In genomic region chr4:83273616-83274050, GRCm38 (mm10) we compare ENCODE assay signal across 11 mouse cellular contexts. TPM values are rescaled to one million over a fixed set of nuclear protein-coding genes. Genes with fewer than 3 reads are reported as not detected.
DNase-seq lines count a peak whose midpoint lies in the region; ATAC-seq and TF ChIP-seq lines count a peak whose summit lies in the region.
"Had no signal": no experiment of that assay in that cellular context is flagged by ENCODE, and none has a peak within 500 bp of the region (broad histone marks: within the 10 kb centered on the region; RNA-seq: fewer than 3 reads in every experiment).

No protein-coding gene starts in this region.

- H3K27me3 ChIP-seq in heart, adult 2 months (ENCODE audit: control insufficient read depth, insufficient read depth, low read length), result no peaks in the 10 kb centered on the region
- H3K27me3 ChIP-seq in liver, embryonic 12.5 days (replicated peaks), result no peaks in the 10 kb centered on the region
- no peaks in the 10 kb centered on the region for H3K27me3 ChIP-seq in kidney, embryonic 14.5 days (ENCODE audit: control insufficient read depth, insufficient read depth, low read length)
- H3K27me3 ChIP-seq: lung, embryonic 15.5 days had no signal

- WGBS in heart, adult 2 months, result 54% methylated on average over 19 of the region's 19 CpGs
- 17% methylated on average over 19 of the region's 19 CpGs for WGBS in liver, embryonic 12.5 days (ENCODE audit: insufficient replicate concordance)
- 92% methylated on average over 19 of the region's 19 CpGs for WGBS in kidney, embryonic 14.5 days

- H3K79me2 ChIP-seq in heart, adult 2 months (replicated peaks; ENCODE audit: control insufficient read depth, insufficient read depth, low read length), result no peaks in the 10 kb centered on the region

- intact Hi-C loops in heart, adult 2 months (cut with DNase I), result no loop called here

- H3K9me3 ChIP-seq in liver, embryonic 12.5 days (replicated peaks), result no peaks in the 10 kb centered on the region
- no peaks in the 10 kb centered on the region for H3K9me3 ChIP-seq in kidney, embryonic 14.5 days (ENCODE audit: control insufficient read depth, low read length)
- H3K9me3 ChIP-seq: lung, embryonic 15.5 days had no signal

- no peak overlapping the region for H3K9ac ChIP-seq in heart, adult 2 months (ENCODE audit: low read depth, low read length)
- H3K9ac ChIP-seq in liver, embryonic 12.5 days, result peak overlapping the region; percentile 51
- H3K9ac ChIP-seq in kidney, embryonic 14.5 days (ENCODE audit: low read depth, low read length), result no peak overlapping the region
- H3K9ac ChIP-seq: lung, embryonic 15.5 days had no signal

- peak; percentile 35 to 50 for DNase-seq in heart, adult 2 months
- DNase-seq in heart, postnatal 4 days, result no peak
- DNase-seq in c-Kit-positive CD71-negative TER-119-negative erythroid progenitor cells, embryonic 14.5 days (ENCODE audit: low read depth), result peak; percentile 71
- DNase-seq in spleen, adult 18-20 months, result peak; percentile 37 to 43
- no peak for DNase-seq in left cerebral cortex, adult 11 months (ENCODE audit: low spot score)
- DNase-seq in c-Kit-positive CD71-positive TER-119-positive erythroid progenitor cells, embryonic 14.5 days (ENCODE audit: low spot score), result no peak
- DNase-seq: cerebellum, adult 11-12 months had no signal

- no peaks in the 10 kb centered on the region for H3K36me3 ChIP-seq in heart, adult 2 months (ENCODE audit: control insufficient read depth, insufficient read depth, low read length)
- H3K36me3 ChIP-seq in liver, embryonic 12.5 days, result no peaks in the 10 kb centered on the region
- no peaks in the 10 kb centered on the region for H3K36me3 ChIP-seq in kidney, embryonic 14.5 days (ENCODE audit: control insufficient read depth, insufficient read depth, low read length)
- H3K36me3 ChIP-seq: lung, embryonic 15.5 days had no signal

- ATAC-seq in liver, embryonic 12.5 days, result peak; percentile 84
- no peak for ATAC-seq in kidney, embryonic 14.5 days (ENCODE audit: low FRiP score, low TSS enrichment)

- no peak overlapping the region for H3K27ac ChIP-seq in heart, adult 2 months
- H3K27ac ChIP-seq in liver, embryonic 12.5 days, result peak overlapping the region; percentile 53
- H3K27ac ChIP-seq in kidney, embryonic 14.5 days (ENCODE audit: low read depth, low read length), result no peak overlapping the region
- H3K27ac ChIP-seq: kidney, postnatal 0 days; lung, embryonic 15.5 days had no signal

- H3K4me1 ChIP-seq in heart, adult 2 months (ENCODE audit: control insufficient read depth, insufficient read depth, low read length), result no peaks in the 10 kb centered on the region; the same call in 1 of the 2 replicates
- H3K4me1 ChIP-seq in liver, embryonic 12.5 days, result peaks cover 28% of the 10 kb centered on the region
- H3K4me1 ChIP-seq in kidney, embryonic 14.5 days (ENCODE audit: control insufficient read depth, insufficient read depth, low read length), result no peaks in the 10 kb centered on the region
- H3K4me1 ChIP-seq: lung, embryonic 15.5 days had no signal

- TF ChIP-seq POLR2A in heart, adult 2 months (IDR thresholded peaks at IDR 0.05; ENCODE audit: insufficient read depth, low read depth, low read length), result no peak

- no peak for TF ChIP-seq CTCF in heart, adult 2 months (IDR thresholded peaks at IDR 0.05)

- peak overlapping the region; percentile 64 for H3K4me2 ChIP-seq in liver, embryonic 12.5 days
- H3K4me2 ChIP-seq in kidney, embryonic 14.5 days (replicated peaks; ENCODE audit: low read depth, low read length), result no peak overlapping the region
- H3K4me2 ChIP-seq: lung, embryonic 15.5 days had no signal

- no peak for TF ChIP-seq EP300 in heart, adult 2 months (IDR thresholded peaks at IDR 0.05; ENCODE audit: insufficient read depth, low read depth, low read length)

- no peak overlapping the region for H3K4me3 ChIP-seq in heart, adult 2 months
- H3K4me3 ChIP-seq in liver, embryonic 12.5 days, result peak overlapping the region; percentile 46
- H3K4me3 ChIP-seq in kidney, embryonic 14.5 days (ENCODE audit: low read length), result no peak overlapping the region
- H3K4me3 ChIP-seq: lung, embryonic 15.5 days had no signal

RNA-seq across cellular contexts. Expression of gene Ttc39b, which starts 50.4 kb away (rescaled TPM):
- 10 to 100 TPM; 16.2 to 21.9 TPM for total RNA-seq in heart, adult 2 months (2021)
- polyA plus RNA-seq in heart, adult 2 months (2012; rRNA removed), result 3.8 and 7.4 TPM in 2 replicates
- 10 to 100 TPM; 12.8 to 14.5 TPM for total RNA-seq in heart, postnatal 4 days (2021)
- 4.2 and 4.3 TPM in 2 replicates for polyA plus RNA-seq in liver, embryonic 12.5 days (2016; fragmentation: Nextera tagmentation; extraction: Ambion mirVana)
- 2.2 and 2.3 TPM in 2 replicates for polyA plus RNA-seq in kidney, embryonic 14.5 days (2014; fragmentation: Nextera tagmentation; extraction: Ambion mirVana)

Comparison
In these comparisons a context has a peak if more than half of its experiments do, and no peak if none do; other contexts are left out.
1. DNase-seq: peak in heart, adult 2 months (2 of 2), c-Kit-positive CD71-negative TER-119-negative erythroid progenitor cells, embryonic 14.5 days (single experiment) and spleen, adult 18-20 months (2 of 2); none in heart, postnatal 4 days (single experiment), left cerebral cortex, adult 11 months (single experiment) and c-Kit-positive CD71-positive TER-119-positive erythroid progenitor cells, embryonic 14.5 days (single experiment).